Comparison of ENCODE assay signal across 8 mouse cellular contexts in the genomic region with DNA sequence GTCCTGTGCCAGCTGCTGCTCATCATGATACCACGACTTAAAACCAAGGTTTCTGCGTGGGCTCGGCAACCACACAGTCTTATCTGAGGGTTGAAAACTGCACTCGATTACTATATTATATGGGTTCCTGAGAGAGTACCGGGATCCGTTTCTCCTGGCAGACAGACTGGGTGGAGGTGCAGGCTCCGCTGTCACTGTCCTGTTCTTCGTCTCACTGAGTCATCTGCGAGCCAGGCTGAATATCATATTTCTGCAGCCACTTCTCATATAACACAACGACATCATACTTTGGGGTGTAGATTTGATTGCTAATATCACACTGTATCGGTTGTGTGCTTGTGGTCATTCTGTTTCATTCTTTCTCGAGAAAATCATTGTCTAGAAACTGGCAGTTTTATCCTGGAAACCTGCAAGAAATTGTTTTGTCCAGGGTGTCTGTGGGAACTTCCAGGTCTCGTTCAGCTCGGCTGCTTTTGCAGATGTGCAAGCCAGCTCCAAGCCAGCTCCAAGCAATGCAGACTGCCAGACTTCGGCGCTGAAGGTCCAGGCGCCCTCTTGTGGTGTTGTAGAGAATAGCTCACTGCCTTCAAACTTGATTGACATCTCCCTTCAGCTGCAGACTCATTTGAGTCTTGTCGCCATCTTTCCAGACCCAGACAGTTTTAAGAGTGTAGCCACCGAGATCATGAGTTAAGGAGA.
DNase-seq lines count a peak whose midpoint lies in the region; ATAC-seq and TF ChIP-seq lines count a peak whose summit lies in the region.

No protein-coding gene starts in this region.

- intact Hi-C loops in gastrocnemius, postnatal 14 days (cut with DNase I; ENCODE audit: low total_unique reads), result no loop called here

- H3K27ac ChIP-seq in heart, postnatal 0 days (ENCODE audit: low read depth), result no peak overlapping the region
- H3K27ac ChIP-seq in heart, embryonic 12.5 days (ENCODE audit: poor library complexity, severe bottlenecking), result no peak overlapping the region
- no peak overlapping the region for H3K27ac ChIP-seq in ES-Bruce4 (ENCODE audit: insufficient read depth, low read length)

- WGBS in heart, postnatal 0 days, result 39% methylated on average over 19 of the region's 19 CpGs
- 42% methylated on average over 19 of the region's 19 CpGs for WGBS in heart, embryonic 12.5 days

- DNase-seq in heart, postnatal 0 days (ENCODE audit: low spot score), result peak; percentile 36
- DNase-seq in cerebellum, postnatal 14 days, result peak; percentile 63 to 71
- peak; percentile 69 for DNase-seq in gastrocnemius, postnatal 14 days
- DNase-seq in layer of hippocampus, adult 8-10 months (ENCODE audit: low spot score in 2 of 2), result peak; percentile 36 to 68
- DNase-seq in thymus, postnatal 0 days (ENCODE audit: low spot score), result peak; percentile 73

- H3K4me1 ChIP-seq in heart, postnatal 0 days (ENCODE audit: control insufficient read depth, insufficient read depth), result 0 out of 2 replicates have a peak, but pooled peaks cover 9% of the 10 kb centered on the region
- H3K4me1 ChIP-seq in heart, embryonic 12.5 days (replicated peaks), result peaks cover 9% of the 10 kb centered on the region; the same call in 1 of the 2 replicates
- no peaks in the 10 kb centered on the region for H3K4me1 ChIP-seq in ES-Bruce4 (ENCODE audit: control insufficient read depth, insufficient read depth, low read length)

- H3K4me3 ChIP-seq in heart, postnatal 0 days (ENCODE audit: low read depth, low read length), result no peak overlapping the region
- no peak overlapping the region for H3K4me3 ChIP-seq in heart, embryonic 12.5 days
- H3K4me3 ChIP-seq in ES-Bruce4 (ENCODE audit: low read depth, low read length), result no peak overlapping the region

- TF ChIP-seq EP300 in heart, postnatal 0 days (IDR thresholded peaks at IDR 0.05; ENCODE audit: low read depth), result no peak
- no peak for TF ChIP-seq EP300 in ES-Bruce4 (IDR thresholded peaks at IDR 0.05; ENCODE audit: insufficient read depth, low read depth, low read length)

- TF ChIP-seq POLR2A in ES-Bruce4 (IDR thresholded peaks at IDR 0.05; ENCODE audit: insufficient read depth, low read length), result no peak

- TF ChIP-seq CTCF in heart, postnatal 0 days (IDR thresholded peaks at IDR 0.05; ENCODE audit: low read depth), result peak; percentile 75
- TF ChIP-seq CTCF in ES-Bruce4 (IDR thresholded peaks at IDR 0.05; ENCODE audit: low read depth, low read length), result peak; percentile 92

- H3K36me3 ChIP-seq in heart, postnatal 0 days (replicated peaks; ENCODE audit: control insufficient read depth, insufficient read depth, low read length), result no peaks in the 10 kb centered on the region
- H3K36me3 ChIP-seq in heart, embryonic 12.5 days, result no peaks in the 10 kb centered on the region
- H3K36me3 ChIP-seq in ES-Bruce4 (ENCODE audit: control insufficient read depth, insufficient read depth, low read length, poor library complexity, severe bottlenecking), result no peaks in the 10 kb centered on the region

- H3K9ac ChIP-seq in heart, postnatal 0 days (replicated peaks; ENCODE audit: low read depth, low read length), result no peak overlapping the region
- H3K9ac ChIP-seq in heart, embryonic 12.5 days, result no peak overlapping the region
- no peak overlapping the region for H3K9ac ChIP-seq in ES-Bruce4 (ENCODE audit: low read depth, poor library complexity, severe bottlenecking)

- H3K9me3 ChIP-seq in heart, postnatal 0 days (replicated peaks; ENCODE audit: control insufficient read depth, low read length), result no peaks in the 10 kb centered on the region
- no peaks in the 10 kb centered on the region for H3K9me3 ChIP-seq in heart, embryonic 12.5 days (replicated peaks)
- H3K9me3 ChIP-seq in ES-Bruce4 (replicated peaks; ENCODE audit: control insufficient read depth, insufficient read depth, low read length, poor library complexity, severe bottlenecking), result no peaks in the 10 kb centered on the region

- no peak overlapping the region for H3K4me2 ChIP-seq in heart, postnatal 0 days (ENCODE audit: low read depth, low read length)
- H3K4me2 ChIP-seq in heart, embryonic 12.5 days, result no peak overlapping the region

- no peak for ATAC-seq in heart, postnatal 0 days (ENCODE audit: insufficient read depth, low read depth)
- ATAC-seq in heart, embryonic 12.5 days (ENCODE audit: insufficient number of reproducible peaks, low FRiP score), result no peak
- peak; percentile 71 for ATAC-seq in megakaryocyte-erythroid progenitor cell, adult 5-6 weeks (replicated peaks; ENCODE audit: low FRiP score, low TSS enrichment, poor library complexity, severe bottlenecking)

- H3K27me3 ChIP-seq in heart, postnatal 0 days (ENCODE audit: control insufficient read depth, insufficient read depth, low read length), result no peaks in the 10 kb centered on the region
- peaks cover 8% of the 10 kb centered on the region for H3K27me3 ChIP-seq in heart, embryonic 12.5 days (replicated peaks)
- no peaks in the 10 kb centered on the region for H3K27me3 ChIP-seq in ES-Bruce4 (ENCODE audit: control insufficient read depth, insufficient read depth, low read length, poor library complexity, severe bottlenecking)
